Mouse (Mus musculus): ENCODE results near the gene Prkar2b.

DNA sequence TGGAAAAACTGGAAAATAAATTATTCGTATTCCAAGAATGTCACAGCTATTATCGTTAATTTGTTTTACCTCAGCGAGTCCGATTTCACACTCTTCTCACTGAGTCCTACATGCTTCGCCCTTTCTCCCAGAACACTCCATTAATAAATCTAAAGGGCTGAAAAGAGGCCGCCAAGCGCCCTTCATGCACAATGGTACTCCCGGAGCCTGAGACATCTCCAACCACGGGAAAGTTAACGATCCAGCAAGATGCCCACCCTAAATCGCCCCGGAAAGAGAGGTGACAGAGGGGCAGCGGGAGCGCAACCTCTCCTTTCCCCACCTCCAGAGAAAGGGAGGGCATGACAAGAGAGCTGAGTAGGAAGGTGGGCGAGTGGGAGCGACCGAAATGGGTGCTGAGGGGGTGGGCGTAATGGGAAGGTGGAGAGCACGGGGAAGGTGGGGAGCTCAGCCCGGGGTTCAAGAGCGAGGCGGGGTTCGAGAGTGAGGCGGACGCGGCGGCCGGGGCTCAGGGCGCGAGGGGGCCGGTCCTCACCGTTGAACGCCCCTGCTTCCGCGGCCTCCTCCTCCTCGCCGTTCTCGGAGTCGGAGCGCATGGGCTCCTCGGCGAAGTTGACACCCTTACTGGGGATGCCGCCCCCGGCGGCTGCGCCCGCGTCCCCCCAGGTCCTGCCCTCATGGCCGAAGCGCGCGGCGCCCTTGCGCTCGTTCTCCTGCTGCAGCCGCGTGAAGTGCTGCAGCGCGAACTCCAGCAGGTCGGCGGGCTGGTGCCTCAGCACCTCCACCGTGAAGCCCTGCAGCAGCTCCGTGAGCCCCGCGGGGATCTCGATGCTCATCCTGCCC lies 628 bp downstream of the Prkar2b start:
- TF ChIP-seq EP300 (IDR thresholded peaks at IDR 0.05; ENCODE audit: low read length) (no peak), MAZ (IDR thresholded peaks at IDR 0.05; ENCODE audit: low read depth, low read length) (no peak), JUN (IDR thresholded peaks at IDR 0.05; ENCODE audit: insufficient read depth, low read depth, low read length) (no peak), POLR2A (IDR thresholded peaks at IDR 0.05; ENCODE audit: low read depth, low read length) (no peak), CHD2 (IDR thresholded peaks at IDR 0.05; ENCODE audit: low read length) (no peak), CTCF (conservative IDR thresholded peaks at IDR 0.05 in 1 of 2, IDR thresholded peaks at IDR 0.05 in 1 of 2; ENCODE audit: low read depth in 2 of 2, low read length in 2 of 2) (no peak), JUND (conservative IDR thresholded peaks at IDR 0.05; ENCODE audit: low read depth, low read length) (no peak), E2F4 (IDR thresholded peaks at IDR 0.05; ENCODE audit: insufficient replicate concordance, low read depth, low read length) (no peak), SIN3A (IDR thresholded peaks at IDR 0.05; ENCODE audit: low read length) (no peak; the same call in 1 of the 2 replicates), USF2 (conservative IDR thresholded peaks at IDR 0.05; ENCODE audit: low read depth, low read length) (no peak), ZC3H11A (IDR thresholded peaks at IDR 0.05; ENCODE audit: low read depth, low read length) (no peak)
